Mouse (Mus musculus) splenic B cell, adult 2 months (primary cell): Measurements from ENCODE around the gene Tssk1.

Experiments
- DNase-seq: peaks from one replicate; pipeline ENCODE4 v3.0.0-alpha.2; 2011; ENCODE audit warnings: low read depth, low spot score
- H3K27me3 ChIP-seq: 2 replicates; pipeline ENCODE4 v1.6.1; 2012; ENCODE audit warnings: mild to moderate bottlenecking, low read length, moderate library complexity, mixed read lengths; ENCODE audit not compliant: control insufficient read depth, poor library complexity, insufficient read depth, severe bottlenecking
- H3K36me3 ChIP-seq: 2 replicates; pipeline ENCODE4 v1.6.1; 2012; ENCODE audit warnings: mild to moderate bottlenecking, low read length, moderate library complexity, mixed read lengths; ENCODE audit not compliant: control insufficient read depth, poor library complexity, insufficient read depth, severe bottlenecking

The Tssk1 gene

GRCm38 (mm10) chr16:17893923-17894322, at the start of gene Tssk1:
TSS of gene Tssk1 (plus strand) at chr16:17894223.
- no peaks in the 10 kb centered on the region; the same call in 1 of the 2 replicates for H3K36me3 ChIP-seq
- H3K27me3 ChIP-seq = no peaks in the 10 kb centered on the region
- no peak for DNase-seq

DNA sequence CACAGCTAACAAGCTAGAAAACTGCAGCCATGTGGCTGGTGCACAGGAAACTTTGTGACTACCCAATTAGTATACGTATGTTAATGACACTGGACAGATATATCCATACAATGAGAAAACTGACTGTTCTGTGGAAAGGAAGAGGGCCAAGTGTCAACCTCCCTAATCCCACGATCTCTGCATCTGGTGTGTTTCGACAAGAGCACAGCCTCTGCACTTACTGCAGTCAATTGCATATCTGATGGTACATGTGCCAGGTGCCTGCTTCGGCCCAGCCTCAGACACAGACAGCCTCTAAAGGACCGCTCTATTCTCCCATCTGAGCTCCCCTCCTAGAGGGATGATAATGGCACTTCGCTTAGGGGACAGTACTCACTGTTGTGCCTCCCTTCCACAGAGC, 45.6 kb upstream of the Tssk1 start:
- DNase-seq = no peak
- Histone ChIP-seq H3K36me3 (peaks cover 10% of the 10 kb centered on the region; the same call in 1 of the 2 replicates), H3K27me3 (no peaks in the 10 kb centered on the region)

DNA sequence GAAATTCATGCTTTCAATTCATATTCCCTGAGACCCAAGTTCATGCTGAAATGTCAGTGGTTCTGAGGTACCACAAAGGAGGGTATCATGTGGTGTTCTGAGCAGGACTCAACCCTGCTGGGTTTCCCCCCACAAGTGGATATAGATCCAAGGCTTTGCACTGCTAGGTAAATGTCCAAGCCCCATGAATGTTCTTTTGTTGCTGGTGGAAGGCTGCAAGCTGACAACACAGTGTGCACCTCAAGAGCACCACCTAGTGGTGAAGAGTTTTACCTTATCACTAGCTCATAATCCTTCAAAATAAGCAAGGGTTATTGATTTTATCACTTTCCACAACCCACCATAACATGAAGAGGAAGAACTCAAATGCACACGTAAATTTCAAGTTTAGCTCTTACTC, 45.1 kb upstream of the Tssk1 start:
- Histone ChIP-seq H3K27me3 (no peaks in the 10 kb centered on the region), H3K36me3 (peaks cover 10% of the 10 kb centered on the region; the same call in 1 of the 2 replicates)
- DNase-seq = peak; percentile 69

DNA sequence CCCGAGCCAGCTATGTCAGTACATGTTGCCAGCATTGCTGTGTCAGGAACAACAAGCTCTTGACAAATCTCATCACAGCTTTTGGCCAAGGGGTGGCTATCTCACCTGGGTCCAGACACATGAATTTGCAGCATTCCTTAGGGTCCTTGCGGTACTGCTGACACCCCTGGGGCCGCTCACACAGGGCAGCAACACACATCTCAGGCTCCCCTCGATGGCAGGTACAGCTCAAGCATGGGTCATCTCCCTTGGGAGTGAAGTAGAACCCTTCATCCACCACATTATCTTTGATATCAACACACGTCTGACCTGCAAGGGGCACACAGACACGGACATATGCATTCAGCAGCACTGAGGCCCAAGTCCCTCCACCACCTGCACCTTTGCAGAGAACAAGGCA, 44.5 kb upstream of the Tssk1 start:
- DNase-seq = no peak
- Histone ChIP-seq H3K36me3 (peaks cover 4% of the 10 kb centered on the region; the same call in 1 of the 2 replicates), H3K27me3 (no peaks in the 10 kb centered on the region)

DNA sequence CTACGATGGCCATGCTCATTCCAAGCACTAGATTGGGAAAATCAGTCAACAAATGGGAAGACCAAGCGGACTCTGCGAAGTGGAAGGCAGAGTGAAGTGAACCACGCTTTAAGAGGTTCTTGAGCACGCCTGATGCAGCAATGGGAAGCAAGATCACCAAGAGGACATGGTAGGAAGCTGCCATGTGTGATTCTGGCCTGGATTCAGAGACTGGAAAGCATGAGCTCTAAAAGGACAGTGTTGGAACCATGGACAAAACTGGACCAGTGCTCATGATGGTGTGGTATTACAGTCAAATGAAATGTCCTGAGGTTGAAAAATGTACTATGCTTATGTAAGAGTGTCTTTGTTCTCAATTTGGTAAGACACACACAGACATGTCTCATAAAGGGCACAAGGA, 42.7 kb upstream of the Tssk1 start:
- Histone ChIP-seq H3K27me3 (no peaks in the 10 kb centered on the region), H3K36me3 (peaks cover 2% of the 10 kb centered on the region; the same call in 1 of the 2 replicates)
- DNase-seq = no peak

- Histone ChIP-seq H3K27me3 (no peaks in the 10 kb centered on the region), H3K36me3 (peaks cover 5% of the 10 kb centered on the region; the same call in 1 of the 2 replicates)
- no peak for DNase-seq
These were observed 42.2 kb upstream of the Tssk1 start for GRCm38 (mm10) chr16:17851860-17852259.

DNA sequence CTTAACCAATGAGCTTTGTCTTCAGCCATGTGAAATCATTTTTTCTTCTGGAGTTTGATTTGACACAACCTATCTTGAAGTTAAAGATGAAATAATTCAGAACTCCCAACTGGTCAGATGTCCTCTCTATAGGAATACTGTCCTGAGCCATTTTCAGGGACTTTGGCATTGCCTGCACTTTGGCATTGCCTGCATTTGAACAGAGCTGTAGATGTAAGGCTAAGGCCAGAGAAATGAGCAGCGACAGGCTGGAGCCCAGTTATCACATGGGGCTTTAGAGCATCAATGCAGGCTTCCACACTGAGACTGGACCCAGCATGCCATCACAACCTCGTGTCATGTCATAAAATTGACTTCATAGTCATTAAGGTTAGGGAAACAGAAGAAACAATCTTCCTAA, 40.8 kb upstream of the Tssk1 start:
- H3K27me3 ChIP-seq = no peaks in the 10 kb centered on the region
- DNase-seq = no peak
- peaks cover 5% of the 10 kb centered on the region; the same call in 1 of the 2 replicates for H3K36me3 ChIP-seq

DNA sequence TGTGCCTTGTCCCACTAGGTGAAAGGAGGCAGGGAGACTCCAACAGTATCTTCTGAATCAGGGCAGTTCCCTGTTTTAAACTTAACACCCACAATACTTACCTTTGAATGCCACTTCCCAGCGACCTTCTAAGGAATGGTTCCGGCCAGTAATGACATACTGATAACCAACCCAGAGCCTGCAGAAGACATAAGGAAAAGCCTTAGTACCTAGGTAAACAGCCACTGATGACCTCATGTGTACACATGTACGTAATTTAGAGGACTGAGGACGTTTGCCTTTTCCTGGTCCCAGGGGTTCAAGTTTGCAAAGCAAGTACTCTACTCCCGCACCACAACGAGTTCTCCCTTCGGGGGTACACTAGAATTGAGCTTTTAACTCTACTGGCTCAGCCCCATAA, 36.9 kb upstream of the Tssk1 start:
- DNase-seq = no peak
- Histone ChIP-seq H3K27me3 (no peaks in the 10 kb centered on the region), H3K36me3 (peaks cover 3% of the 10 kb centered on the region; the same call in 1 of the 2 replicates)

GRCm38 (mm10) chr16:17858592-17858991, 35.4 kb upstream of the Tssk1 start:
- no peaks in the 10 kb centered on the region for H3K27me3 ChIP-seq
- DNase-seq = peak; percentile 44
- H3K36me3 ChIP-seq = peaks cover 3% of the 10 kb centered on the region; the same call in 1 of the 2 replicates

DNA sequence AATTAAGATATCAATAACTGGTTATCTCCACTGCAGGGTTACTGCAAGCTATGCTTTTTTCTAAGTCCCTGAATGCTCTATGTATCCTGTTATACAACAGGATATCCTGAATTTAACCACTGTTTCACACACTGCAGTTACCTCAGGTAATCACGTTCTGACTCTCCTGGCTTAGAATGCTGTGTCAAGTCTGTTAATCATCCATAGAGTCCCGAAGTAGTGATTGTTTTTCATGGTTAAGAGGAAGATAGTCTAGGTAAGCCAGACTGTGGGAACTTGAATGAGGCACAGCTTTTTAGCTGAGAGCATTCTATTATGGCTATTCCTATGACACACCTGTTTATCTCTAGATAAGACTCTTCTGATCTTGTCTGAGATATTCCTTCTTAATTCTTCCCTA, 28.7 kb upstream of the Tssk1 start:
- no peak for DNase-seq
- no peaks in the 10 kb centered on the region for H3K27me3 ChIP-seq
- H3K36me3 ChIP-seq = no peaks in the 10 kb centered on the region

DNA sequence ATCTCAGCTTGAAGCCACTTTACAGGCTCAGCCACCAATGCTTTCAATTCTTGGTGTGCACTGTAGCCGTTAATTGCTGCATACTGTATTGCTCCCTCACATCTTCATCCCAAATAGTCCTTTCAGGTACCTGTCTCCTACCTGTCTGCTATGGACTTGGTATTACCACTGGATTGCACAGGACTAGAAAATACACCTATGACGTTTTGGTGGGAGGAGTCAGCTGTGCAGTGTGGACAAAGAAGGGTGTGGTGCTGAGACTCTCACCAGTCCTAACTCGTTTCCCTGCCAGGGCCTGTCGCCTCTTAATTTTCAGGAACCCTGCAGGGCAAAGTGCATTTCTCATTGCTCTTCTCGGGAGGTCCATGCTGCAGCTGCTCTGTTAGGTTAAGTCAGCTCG, 28.3 kb upstream of the Tssk1 start:
- Histone ChIP-seq H3K36me3 (no peaks in the 10 kb centered on the region), H3K27me3 (no peaks in the 10 kb centered on the region)
- DNase-seq = no peak

- DNase-seq = no peak
- H3K27me3 ChIP-seq = no peaks in the 10 kb centered on the region
- H3K36me3 ChIP-seq = no peaks in the 10 kb centered on the region
These were observed 22.8 kb upstream of the Tssk1 start for GRCm38 (mm10) chr16:17871248-17871647.

DNA sequence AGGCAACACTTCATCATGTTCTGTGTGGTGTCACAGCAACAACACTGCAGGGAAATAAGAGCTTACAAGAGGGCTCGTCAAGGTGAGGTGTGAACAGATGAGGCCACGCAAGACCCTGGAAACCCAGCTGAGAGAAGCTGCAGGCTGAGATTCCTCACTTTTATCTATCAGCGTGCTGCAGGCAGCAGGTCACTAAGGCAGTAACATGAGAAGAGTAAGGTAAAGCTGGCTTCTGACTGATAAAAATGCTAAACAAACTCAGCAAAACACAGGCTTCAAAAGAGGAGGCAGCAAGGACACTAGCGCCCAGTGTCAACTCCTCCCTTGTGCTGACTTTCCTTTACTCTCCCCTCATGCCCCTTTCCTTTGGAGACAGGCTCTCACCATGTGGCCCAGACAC, 21.0 kb upstream of the Tssk1 start:
- Histone ChIP-seq H3K27me3 (no peaks in the 10 kb centered on the region), H3K36me3 (no peaks in the 10 kb centered on the region; the same call in 1 of the 2 replicates)
- DNase-seq = no peak

DNA sequence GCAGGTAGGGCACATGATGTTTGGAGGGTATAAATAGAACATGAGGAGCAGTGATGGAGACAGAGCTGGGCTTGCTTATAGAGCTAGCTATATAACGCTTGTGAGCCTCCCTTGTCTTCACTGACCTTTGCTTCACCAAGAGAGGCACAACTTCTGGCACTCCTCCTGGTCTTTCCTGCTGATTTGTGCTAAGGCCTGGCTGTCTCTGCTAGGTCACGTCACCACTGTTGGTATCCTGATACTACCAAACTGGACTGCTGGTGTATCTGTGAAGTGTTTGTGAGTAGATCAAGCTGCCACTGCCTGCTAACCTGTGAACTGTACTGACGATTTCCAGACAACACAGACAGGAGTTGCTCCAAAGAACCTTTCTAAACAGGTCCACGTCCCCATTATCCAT, 18.8 kb upstream of the Tssk1 start:
- DNase-seq = no peak
- H3K36me3 ChIP-seq = no peaks in the 10 kb centered on the region; the same call in 1 of the 2 replicates
- no peaks in the 10 kb centered on the region for H3K27me3 ChIP-seq

- DNase-seq = no peak
- Histone ChIP-seq H3K36me3 (no peaks in the 10 kb centered on the region; the same call in 1 of the 2 replicates), H3K27me3 (no peaks in the 10 kb centered on the region)
These were observed 17.9 kb upstream of the Tssk1 start for GRCm38 (mm10) chr16:17876096-17876495.

DNA sequence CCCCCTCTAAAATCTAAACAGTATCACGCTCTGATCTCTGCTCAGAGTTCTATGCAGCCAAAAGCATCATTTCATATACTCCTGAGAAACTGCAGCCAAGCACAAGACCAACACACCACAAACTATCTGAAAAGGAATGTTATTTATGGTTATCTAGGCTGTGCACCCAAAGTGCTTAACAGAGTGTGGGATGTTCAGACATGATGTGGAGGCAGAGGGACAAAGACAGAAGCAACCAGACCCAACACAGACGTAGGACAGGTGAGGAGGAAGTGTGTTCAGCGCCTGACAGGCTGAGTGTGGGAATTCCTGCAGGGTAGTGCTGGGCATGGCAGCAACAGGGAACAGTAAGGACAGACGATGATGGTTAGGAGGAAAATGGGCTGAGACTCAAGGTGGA, 14.5 kb upstream of the Tssk1 start:
- H3K36me3 ChIP-seq = no peaks in the 10 kb centered on the region; the same call in 1 of the 2 replicates
- no peak for DNase-seq

More for the DNA sequence above, 14.5 kb upstream of the Tssk1 start:
- no peaks in the 10 kb centered on the region for H3K27me3 ChIP-seq
